Mouse (Mus musculus): ENCODE results near the gene Safb2. TPM values are rescaled to one million over a fixed set of nuclear protein-coding genes. Genes with fewer than 3 reads are reported as not detected.
"Not testable (repeated sequence)": the region's sequence is repeated elsewhere in the genome, so short reads cannot be mapped to it uniquely, and the experiment has no call there.

Safb2 gene
- total RNA-seq (2014; rRNA removed; ENCODE audit: low replicate concordance) = 16.4 and 63.4 TPM in 2 replicates
- polyA plus RNA-seq (2015; fragmentation: Nextera tagmentation; extraction: Ambion mirVana) = 22.9 and 24.9 TPM in 2 replicates

- Histone ChIP-seq H3K9ac (replicated peaks; ENCODE audit: low read depth, low read length) (peak within 1 kb of the TSS; percentile 97), H3K27me3 (ENCODE audit: control insufficient read depth, insufficient read depth, low read length) (no peaks in the 10 kb centered on the region), H3K4me2 (ENCODE audit: low read depth, low read length) (peak within 1 kb of the TSS; percentile 73), H3K4me1 (ENCODE audit: control insufficient read depth, insufficient read depth) (peaks cover 21% of the 10 kb centered on the region), H3K36me3 (replicated peaks; ENCODE audit: control insufficient read depth, insufficient read depth, low read length) (peaks cover 66% of the 10 kb centered on the region), H3K9me3 (replicated peaks; ENCODE audit: control insufficient read depth, low read length) (no peaks in the 10 kb centered on the region), H3K27ac (ENCODE audit: low read depth) (peak within 1 kb of the TSS; percentile 99), H3K4me3 (ENCODE audit: low read depth, low read length) (peak within 1 kb of the TSS; percentile 99)
- DNase-seq (ENCODE audit: low spot score) = peak; percentile 99
- TF ChIP-seq CTCF (IDR thresholded peaks at IDR 0.05; ENCODE audit: low read depth) (peak; percentile 9; the same call in 1 of the 2 replicates), EP300 (IDR thresholded peaks at IDR 0.05; ENCODE audit: low read depth) (no peak)
- under 1% methylated on average over 87 of the region's 101 CpGs for WGBS
- peak; percentile 93 for ATAC-seq (ENCODE audit: insufficient read depth, low read depth)
These were observed at the start of gene Safb2, which contains the start of gene Safb for GRCm38 (mm10) chr17:56584257-56585130. Gene Safb2 (minus strand): TSS chr17:56584585. Gene Safb (plus strand): TSS chr17:56584825.

- no peak overlapping the region for H3K4me2 ChIP-seq (ENCODE audit: low read depth, low read length)
- H3K36me3 ChIP-seq (replicated peaks; ENCODE audit: control insufficient read depth, insufficient read depth, low read length) = no peaks in the 10 kb centered on the region
- H3K27ac ChIP-seq (ENCODE audit: low read depth) = no peak overlapping the region
- H3K27me3 ChIP-seq (ENCODE audit: control insufficient read depth, insufficient read depth, low read length) = no peaks in the 10 kb centered on the region
- H3K9ac ChIP-seq (replicated peaks; ENCODE audit: low read depth, low read length) = no peak overlapping the region
- WGBS = 70% methylated on average over 6 of the region's 6 CpGs
- H3K4me1 ChIP-seq (ENCODE audit: control insufficient read depth, insufficient read depth) = no peaks in the 10 kb centered on the region
- no peak for ATAC-seq (ENCODE audit: insufficient read depth, low read depth)
- no peak for TF ChIP-seq CTCF (IDR thresholded peaks at IDR 0.05; ENCODE audit: low read depth)
- TF ChIP-seq EP300 (IDR thresholded peaks at IDR 0.05; ENCODE audit: low read depth) = no peak
- no peak for DNase-seq (ENCODE audit: low spot score)
- no peaks in the 10 kb centered on the region for H3K9me3 ChIP-seq (replicated peaks; ENCODE audit: control insufficient read depth, low read length)
- H3K4me3 ChIP-seq (ENCODE audit: low read depth, low read length) = no peak overlapping the region
These were observed 49.6 kb upstream of the Safb2 start for GRCm38 (mm10) chr17:56634023-56634422.

- ATAC-seq (ENCODE audit: insufficient read depth, low read depth) = no peak
- TF ChIP-seq CTCF (IDR thresholded peaks at IDR 0.05; ENCODE audit: low read depth) (no peak), EP300 (IDR thresholded peaks at IDR 0.05; ENCODE audit: low read depth) (no peak)
- no peaks in the 10 kb centered on the region for H3K27me3 ChIP-seq (ENCODE audit: control insufficient read depth, insufficient read depth, low read length)
- H3K9ac ChIP-seq (replicated peaks; ENCODE audit: low read depth, low read length) = no peak overlapping the region
- H3K27ac ChIP-seq (ENCODE audit: low read depth) = no peak overlapping the region
- peaks cover 11% of the 10 kb centered on the region; the same call in 1 of the 2 replicates for H3K4me1 ChIP-seq (ENCODE audit: control insufficient read depth, insufficient read depth)
- H3K9me3 ChIP-seq (replicated peaks; ENCODE audit: control insufficient read depth, low read length) = no peaks in the 10 kb centered on the region
- H3K4me2 ChIP-seq (ENCODE audit: low read depth, low read length) = no peak overlapping the region
- H3K36me3 ChIP-seq (replicated peaks; ENCODE audit: control insufficient read depth, insufficient read depth, low read length) = no peaks in the 10 kb centered on the region
- DNase-seq (ENCODE audit: low spot score) = no peak
- H3K4me3 ChIP-seq (ENCODE audit: low read depth, low read length) = no peak overlapping the region
- 53% methylated on average over 4 of the region's 4 CpGs for WGBS
These were observed 47.4 kb upstream of the Safb2 start for GRCm38 (mm10) chr17:56631807-56632206.

GRCm38 (mm10) chr17:56629800-56630781 lies 45.7 kb upstream of the Safb2 start:
- H3K27me3 ChIP-seq (ENCODE audit: control insufficient read depth, insufficient read depth, low read length); DNase-seq (ENCODE audit: low spot score); H3K4me2 ChIP-seq (ENCODE audit: low read depth, low read length); H3K36me3 ChIP-seq (replicated peaks; ENCODE audit: control insufficient read depth, insufficient read depth, low read length); H3K9me3 ChIP-seq (replicated peaks; ENCODE audit: control insufficient read depth, low read length); ATAC-seq (ENCODE audit: insufficient read depth, low read depth); H3K9ac ChIP-seq (replicated peaks; ENCODE audit: low read depth, low read length); H3K4me3 ChIP-seq (ENCODE audit: low read depth, low read length); H3K27ac ChIP-seq (ENCODE audit: low read depth): not testable (repeated sequence)
- peaks cover 22% of the 10 kb centered on the region for H3K4me1 ChIP-seq (ENCODE audit: control insufficient read depth, insufficient read depth)
- 77% methylated on average over 27 of the region's 27 CpGs for WGBS

- Histone ChIP-seq H3K27ac (ENCODE audit: low read depth) (no peak within 1 kb of the TSS), H3K27me3 (ENCODE audit: control insufficient read depth, insufficient read depth, low read length) (no peaks in the 10 kb centered on the region), H3K9ac (replicated peaks; ENCODE audit: low read depth, low read length) (no peak within 1 kb of the TSS), H3K36me3 (replicated peaks; ENCODE audit: control insufficient read depth, insufficient read depth, low read length) (peaks cover 15% of the 10 kb centered on the region), H3K9me3 (replicated peaks; ENCODE audit: control insufficient read depth, low read length) (no peaks in the 10 kb centered on the region), H3K4me1 (ENCODE audit: control insufficient read depth, insufficient read depth) (peaks cover 25% of the 10 kb centered on the region), H3K4me3 (ENCODE audit: low read depth, low read length) (peak within 1 kb of the TSS; percentile 92), H3K4me2 (ENCODE audit: low read depth, low read length) (peak within 1 kb of the TSS; percentile 97)
- TF ChIP-seq CTCF (IDR thresholded peaks at IDR 0.05; ENCODE audit: low read depth) (no peak), EP300 (IDR thresholded peaks at IDR 0.05; ENCODE audit: low read depth) (no peak)
- 8% methylated on average over 26 of the region's 26 CpGs for WGBS
- no peak for DNase-seq (ENCODE audit: low spot score)
- ATAC-seq (ENCODE audit: insufficient read depth, low read depth) = no peak
These were observed 43.3 kb upstream of the Safb2 start, which contains the start of gene Catsperd for GRCm38 (mm10) chr17:56627530-56628277. Gene Catsperd (plus strand): TSS chr17:56628143.

All from heart, postnatal 0 days (tissue).